Mouse (Mus musculus): ENCODE measurements at regions not wholly inside any gene's neighbourhood (a gene's known extent, or its start where the extent isn't known, plus 50 kb on each side); places are given as distances from the start of the nearest gene placed in this dataset.

GRCm38 (mm10) chr16:95194151-95194550 is 63.2 kb upstream of the Kcnj15 start:
- DNase-seq (ENCODE audit: low read depth, low spot score), result no peak

- DNase-seq (ENCODE audit: low read depth, low spot score), result no peak
Observed at GRCm38 (mm10) chr16:95196141-95196540, 61.2 kb upstream of the Kcnj15 start.

- no peak for DNase-seq (ENCODE audit: low read depth, low spot score)
Observed at GRCm38 (mm10) chr16:95196622-95197021, 60.7 kb upstream of the Kcnj15 start.

- DNase-seq (ENCODE audit: low read depth, low spot score), result no peak
Observed at GRCm38 (mm10) chr16:95198795-95199563, 58.4 kb upstream of the Kcnj15 start.

GRCm38 (mm10) chr16:95202126-95202883 is 55.1 kb upstream of the Kcnj15 start:
- no peak for DNase-seq (ENCODE audit: low read depth, low spot score)

- DNase-seq (ENCODE audit: low read depth, low spot score), result no peak
Observed at GRCm38 (mm10) chr16:95203026-95203425, 54.3 kb upstream of the Kcnj15 start.

- DNase-seq (ENCODE audit: low read depth, low spot score), result no peak
Observed at GRCm38 (mm10) chr16:95203790-95204189, 53.6 kb upstream of the Kcnj15 start.

GRCm38 (mm10) chr16:95204507-95204906 is 52.9 kb upstream of the Kcnj15 start:
- no peak for DNase-seq (ENCODE audit: low read depth, low spot score)

- no peak for DNase-seq (ENCODE audit: low read depth, low spot score)
Observed at GRCm38 (mm10) chr16:95206445-95206844, 50.9 kb upstream of the Kcnj15 start.

- DNase-seq (ENCODE audit: low read depth, low spot score), result no peak
Observed at GRCm38 (mm10) chr16:95207547-95207946, 49.8 kb upstream of the Kcnj15 start.

Data from WW6 (cell line).